Mouse (Mus musculus): ENCODE measurements around the gene Jam3.
A peak's percentile ranks its signal among the peaks of the same experiment; 100 is the strongest.

Gene Jam3

GRCm38 (mm10) chr9:27154763-27155530 is at the start of gene Jam3:
TSS of gene Jam3 (minus strand) at chr9:27155421.
- DNase-seq (ENCODE audit: extremely low read depth, low read depth, low spot score): no peak

DNA sequence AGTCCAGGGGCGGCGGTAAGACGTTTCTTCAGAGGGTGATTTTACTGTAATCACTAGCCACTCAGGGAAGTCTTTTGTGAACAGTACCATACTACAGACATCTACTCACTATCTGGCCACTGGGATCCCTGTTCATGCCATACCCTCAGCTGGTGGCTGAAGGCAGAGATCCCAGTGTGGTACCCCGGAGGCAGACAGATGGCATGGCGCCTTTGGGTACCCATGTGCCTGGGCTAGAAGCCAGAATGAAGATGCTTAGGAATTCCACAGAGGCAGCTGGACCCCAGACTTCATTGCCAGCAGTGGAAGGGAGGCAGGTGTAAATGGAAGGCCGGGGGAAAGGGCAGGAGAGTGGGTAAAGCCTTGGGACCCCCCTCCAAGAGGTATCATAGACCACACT is 49.0 kb upstream of the Jam3 start:
- no peak for DNase-seq (ENCODE audit: extremely low read depth, low read depth, low spot score)

- DNase-seq (ENCODE audit: extremely low read depth, low read depth, low spot score): no peak
Measured at GRCm38 (mm10) chr9:27203134-27203533, 47.9 kb upstream of the Jam3 start.

- DNase-seq (ENCODE audit: extremely low read depth, low read depth, low spot score): no peak
Measured at GRCm38 (mm10) chr9:27201472-27202219, 46.4 kb upstream of the Jam3 start.

- DNase-seq (ENCODE audit: extremely low read depth, low read depth, low spot score): no peak
Measured at GRCm38 (mm10) chr9:27193592-27194080, 38.4 kb upstream of the Jam3 start.

GRCm38 (mm10) chr9:27192761-27193591 is 37.8 kb upstream of the Jam3 start:
- no peak for DNase-seq (ENCODE audit: extremely low read depth, low read depth, low spot score)

GRCm38 (mm10) chr9:27192001-27192760 is 37.0 kb upstream of the Jam3 start:
- DNase-seq (ENCODE audit: extremely low read depth, low read depth, low spot score): peak; percentile 8

DNA sequence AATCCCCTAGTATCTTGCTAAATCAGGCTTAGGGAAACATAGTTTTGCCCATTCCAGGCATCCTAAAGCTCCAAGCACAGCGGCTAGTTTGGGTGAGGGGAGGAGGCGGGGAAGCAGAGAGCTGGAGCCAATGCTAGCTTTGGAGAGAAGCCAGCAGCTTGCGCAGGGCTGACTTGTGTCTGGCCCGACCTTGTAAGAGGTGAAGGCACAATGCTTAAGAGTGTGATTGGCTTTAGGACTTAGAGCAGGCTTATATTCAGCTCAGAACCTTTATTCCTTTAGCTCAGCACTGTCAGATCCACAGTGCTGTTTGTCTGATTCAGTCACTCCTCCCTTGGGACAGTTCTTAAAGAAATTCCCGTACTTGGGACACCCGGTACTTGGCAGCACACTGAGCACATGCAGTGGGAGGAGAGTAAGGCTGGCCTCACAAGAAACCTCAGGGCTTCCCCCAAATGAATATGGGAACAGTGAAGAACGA is 36.3 kb upstream of the Jam3 start:
- DNase-seq (ENCODE audit: extremely low read depth, low read depth, low spot score): peak; percentile 7

GRCm38 (mm10) chr9:27190461-27190860 is 35.2 kb upstream of the Jam3 start:
- no peak for DNase-seq (ENCODE audit: extremely low read depth, low read depth, low spot score)

- DNase-seq (ENCODE audit: extremely low read depth, low read depth, low spot score): no peak
Measured at GRCm38 (mm10) chr9:27189306-27189705, 34.1 kb upstream of the Jam3 start.

DNA sequence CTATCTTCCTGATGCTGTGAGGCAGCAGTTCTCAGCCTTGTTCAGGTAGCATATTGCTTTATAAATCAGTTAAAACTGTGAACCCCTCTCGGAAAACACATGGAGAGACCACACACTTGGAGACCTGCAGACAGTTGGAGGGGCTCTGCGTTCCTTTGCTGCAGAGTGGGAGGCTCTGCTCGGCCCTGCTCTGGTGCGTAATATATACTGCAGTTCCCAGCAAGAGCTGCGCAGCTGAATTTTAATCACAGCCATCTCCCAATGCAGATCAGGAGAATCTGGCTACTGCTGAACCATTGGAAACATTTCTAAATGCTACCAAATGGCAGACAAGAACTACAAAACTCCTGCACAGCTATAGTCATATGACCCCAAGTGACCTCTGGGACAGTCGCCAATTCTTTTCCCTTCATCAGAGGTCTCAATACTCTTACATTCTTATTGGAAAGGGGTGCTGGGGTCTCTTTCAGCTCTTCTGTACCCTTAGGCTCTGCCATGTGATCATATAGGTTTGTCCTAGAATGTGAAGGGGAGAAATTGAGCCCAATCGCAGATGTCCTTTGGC is 33.5 kb upstream of the Jam3 start:
- no peak for DNase-seq (ENCODE audit: extremely low read depth, low read depth, low spot score)

GRCm38 (mm10) chr9:27185820-27186219 is 30.6 kb upstream of the Jam3 start:
- DNase-seq (ENCODE audit: extremely low read depth, low read depth, low spot score): no peak

- DNase-seq (ENCODE audit: extremely low read depth, low read depth, low spot score): no peak
Measured at GRCm38 (mm10) chr9:27182087-27182486, 26.9 kb upstream of the Jam3 start.

DNA sequence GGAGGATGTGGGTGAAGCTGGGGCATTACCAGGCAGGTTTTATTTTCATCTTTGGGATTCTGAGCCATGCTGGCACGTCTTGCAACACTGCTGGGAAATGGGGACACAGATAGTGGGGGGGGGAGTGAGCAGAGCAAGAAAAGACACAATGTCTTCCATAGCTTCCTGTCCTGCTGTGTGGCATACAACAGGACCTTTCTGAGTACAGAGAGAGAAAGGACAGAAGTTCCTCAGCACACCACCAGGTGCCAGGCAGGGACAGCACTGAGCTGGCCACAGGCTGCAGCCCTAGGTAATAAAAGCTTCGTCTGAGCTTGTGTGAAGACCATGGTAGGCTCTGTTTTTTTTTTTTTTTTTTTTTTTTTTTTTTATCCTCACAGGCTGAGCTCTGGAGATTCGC is 25.3 kb upstream of the Jam3 start:
- DNase-seq (ENCODE audit: extremely low read depth, low read depth, low spot score): no peak

GRCm38 (mm10) chr9:27178935-27179334 is 23.7 kb upstream of the Jam3 start:
- DNase-seq (ENCODE audit: extremely low read depth, low read depth, low spot score): no peak

DNA sequence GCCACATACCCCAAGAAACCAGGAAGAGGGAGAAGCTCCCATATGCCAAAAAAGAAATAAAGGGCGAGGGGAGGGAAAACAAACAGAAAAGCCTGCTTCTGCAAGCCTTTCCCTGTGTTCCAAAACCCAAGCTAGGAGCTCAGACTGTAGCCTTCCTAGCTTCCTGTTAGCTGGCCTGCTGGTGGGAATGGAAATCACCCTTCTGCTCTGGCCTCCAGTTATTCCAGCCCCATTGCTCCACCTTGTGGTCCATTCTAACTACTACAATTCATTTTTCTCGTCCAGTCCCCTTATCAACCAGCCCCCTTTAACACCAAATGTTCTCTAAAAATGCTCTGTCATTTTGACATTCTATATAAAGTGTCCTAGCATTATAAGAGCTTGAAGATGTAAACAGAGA is 20.9 kb upstream of the Jam3 start:
- DNase-seq (ENCODE audit: extremely low read depth, low read depth, low spot score): no peak

DNA sequence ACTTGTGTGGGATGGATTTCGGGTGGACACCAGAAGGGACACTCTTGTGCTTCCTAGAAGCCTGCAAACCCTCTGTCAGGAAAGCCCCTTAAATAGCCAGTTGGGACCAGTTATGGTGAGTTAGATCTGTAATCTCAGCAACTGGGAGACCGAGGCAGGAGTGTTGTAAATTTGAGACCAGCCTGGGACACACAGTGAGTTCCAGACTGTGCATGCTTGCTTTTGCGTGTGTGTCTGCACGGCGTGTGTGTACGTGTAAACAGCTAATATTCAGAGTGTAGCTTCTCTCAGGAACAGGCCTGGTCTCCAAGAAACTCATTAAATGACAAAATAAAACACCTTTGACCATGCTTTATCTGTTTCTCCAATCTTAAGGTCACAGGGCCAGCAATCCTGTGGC is 20.5 kb upstream of the Jam3 start:
- no peak for DNase-seq (ENCODE audit: extremely low read depth, low read depth, low spot score)

- DNase-seq (ENCODE audit: extremely low read depth, low read depth, low spot score): no peak
Measured at GRCm38 (mm10) chr9:27175241-27175640, 20.0 kb upstream of the Jam3 start.

DNA sequence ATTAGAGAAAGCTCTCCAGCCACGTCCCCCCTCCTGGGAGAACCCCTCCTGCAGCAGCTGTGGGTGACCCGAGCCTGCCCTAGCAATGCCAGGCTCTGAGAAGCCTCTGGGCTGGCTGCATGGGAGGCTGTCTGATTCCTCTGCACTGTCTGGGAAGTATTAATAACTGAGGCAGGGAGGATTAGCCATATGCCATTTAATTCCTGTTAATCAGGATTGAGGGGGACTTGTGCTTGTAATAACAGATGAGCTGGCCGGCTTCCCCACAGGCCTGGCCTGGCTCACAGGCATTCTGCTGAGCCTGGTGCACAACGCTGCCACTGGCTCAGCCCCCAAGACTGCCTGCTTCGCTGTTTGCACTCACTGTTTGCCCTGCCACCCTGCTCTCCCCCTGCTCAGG is 18.9 kb upstream of the Jam3 start:
- DNase-seq (ENCODE audit: extremely low read depth, low read depth, low spot score): no peak

DNA sequence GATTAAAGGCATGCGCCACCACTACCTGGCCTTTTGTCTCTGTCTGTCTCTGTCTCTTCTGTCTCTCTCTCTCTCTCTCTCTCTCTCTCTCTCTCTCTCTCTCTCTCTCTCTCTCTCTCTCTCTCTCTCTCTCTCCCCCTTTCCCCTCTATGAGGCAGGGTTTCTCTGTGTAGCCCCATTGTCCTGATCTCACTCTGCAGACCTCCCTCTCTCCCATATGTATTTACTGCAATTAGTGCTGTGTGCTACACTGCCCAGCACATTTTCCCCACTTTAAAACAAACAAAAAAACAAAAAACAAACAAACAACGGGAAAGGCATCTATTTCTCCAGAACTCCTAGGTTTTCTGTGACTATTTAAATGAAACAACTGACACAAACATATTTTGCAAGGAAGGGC is 18.4 kb upstream of the Jam3 start:
- DNase-seq (ENCODE audit: extremely low read depth, low read depth, low spot score): no peak
